Mouse (Mus musculus) spleen, adult 10 weeks (tissue): ENCODE measurements around the gene Prpf4. TPM values are rescaled to one million over a fixed set of nuclear protein-coding genes. Genes with fewer than 3 reads are reported as not detected.

Experiments used
- polyA plus RNA-seq: library from polyadenylated mRNA; stranded (reverse); fragments of 350-450 nt; fragmentation: Illumina TruSeq; extraction: RNeasy Lipid Tissue Mini Kit (QIAGEN cat#74804); gene quantifications from one replicate; pipeline ENCODE4 v1.2.3, GENCODE M21; 2015; ENCODE audit warnings: low replicate concordance; ENCODE audit not compliant: insufficient read depth

The Prpf4 gene
- polyA plus RNA-seq, result 19.2 TPM

DNA sequence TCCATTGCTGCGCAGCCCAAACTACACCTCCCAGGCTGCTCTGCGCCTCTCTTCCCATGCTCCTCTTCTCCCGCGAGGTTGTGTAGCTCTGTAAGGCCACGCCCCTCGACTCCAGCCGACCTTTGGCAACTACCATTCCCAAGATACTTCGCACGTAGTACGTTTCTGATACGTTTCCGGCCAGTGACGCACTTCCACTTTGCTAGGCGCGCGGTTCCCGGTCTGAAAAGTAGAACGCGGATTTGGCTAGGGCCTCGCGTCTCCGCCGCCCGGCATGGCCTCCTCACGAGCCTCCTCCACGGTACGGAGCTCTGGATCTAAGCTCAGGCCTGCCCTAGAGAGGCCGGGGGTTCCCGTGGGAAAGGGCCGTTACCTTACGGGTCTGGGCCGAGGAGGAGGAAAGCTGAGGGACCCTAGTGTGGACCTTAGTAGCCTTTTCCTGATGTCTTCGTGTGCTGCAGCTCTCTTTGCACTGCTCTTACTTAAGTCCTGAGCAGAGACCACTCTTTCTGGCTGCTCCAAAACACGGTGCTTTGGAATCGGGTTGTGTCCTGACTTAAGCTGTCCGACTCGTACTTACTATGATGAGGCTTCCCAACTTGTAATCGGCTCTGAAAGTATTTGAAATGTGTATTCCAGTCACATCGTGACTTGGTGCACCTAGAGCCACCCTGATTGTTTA lies at the start of gene Prpf4, which contains the start of gene Cdc26:
Gene Prpf4 (plus strand): TSS at position 197 of the 682 bp plus-strand sequence.
Gene Cdc26 (minus strand): TSS at position 42 of the 682 bp plus-strand sequence.

DNA sequence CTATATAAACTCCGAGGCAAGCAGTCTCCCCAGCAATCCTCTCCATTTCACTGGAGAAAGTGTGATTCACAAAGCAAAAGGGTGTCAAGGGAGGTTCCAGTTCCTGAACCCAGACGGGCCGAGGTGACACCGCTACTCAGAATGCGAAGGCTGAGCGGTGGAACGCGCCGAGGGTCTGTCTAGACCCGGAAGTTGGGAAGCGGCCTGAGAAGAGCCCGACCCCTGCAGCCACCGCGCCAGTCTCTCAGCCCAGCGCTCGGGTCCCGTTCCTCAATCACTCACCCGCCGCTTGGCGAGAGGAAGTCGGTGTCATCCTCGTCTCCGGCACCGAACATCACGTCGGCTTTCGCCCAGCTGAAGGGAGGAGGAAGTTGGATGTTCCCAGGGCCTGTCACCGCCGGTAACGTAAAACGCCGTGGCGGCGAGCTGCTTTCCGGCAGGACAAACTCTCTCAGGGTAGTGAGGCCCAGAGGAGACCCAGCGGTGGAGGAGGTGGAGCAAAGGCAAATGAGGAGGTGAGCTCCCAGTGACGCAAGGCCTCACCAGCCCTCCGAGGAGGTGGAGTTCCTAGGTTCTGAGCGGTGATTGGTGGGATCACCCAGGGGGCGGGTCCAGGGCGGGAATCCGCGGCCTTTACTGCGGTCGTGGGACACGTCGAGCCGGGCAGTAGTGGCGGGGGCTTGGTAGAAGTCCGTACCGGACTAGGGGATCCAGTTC lies 48.4 kb upstream of the Prpf4 start, which contains the start of the genes Fkbp15 and Slc31a1:
Gene Fkbp15 (minus strand): TSS at position 461 of the 717 bp plus-strand sequence.
Gene Slc31a1 (plus strand): TSS at position 640 of the 717 bp plus-strand sequence.

DNA sequence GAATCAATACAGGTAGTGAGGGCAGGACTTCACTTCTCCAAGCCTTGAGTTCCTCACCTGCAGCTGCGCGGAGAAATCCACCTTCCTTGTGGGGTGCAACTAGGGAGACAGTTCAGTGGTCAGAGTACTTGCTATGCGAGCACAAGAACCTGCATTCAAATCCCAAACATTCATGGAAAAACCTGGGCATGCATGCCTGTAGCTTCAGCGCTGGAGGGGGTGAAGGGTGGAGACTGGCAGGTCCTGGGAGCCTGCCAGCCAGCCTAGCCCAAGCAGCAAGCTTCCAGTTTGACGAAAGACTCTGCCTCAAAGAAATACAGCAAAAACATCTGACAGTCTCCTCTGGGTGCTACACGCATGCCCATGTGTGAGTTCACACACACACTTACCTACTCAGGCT lies 26.5 kb downstream of the Prpf4 start, which contains the start of gene Rnf183:
Gene Rnf183 (minus strand): TSS at position 172 of the 400 bp plus-strand sequence.

DNA sequence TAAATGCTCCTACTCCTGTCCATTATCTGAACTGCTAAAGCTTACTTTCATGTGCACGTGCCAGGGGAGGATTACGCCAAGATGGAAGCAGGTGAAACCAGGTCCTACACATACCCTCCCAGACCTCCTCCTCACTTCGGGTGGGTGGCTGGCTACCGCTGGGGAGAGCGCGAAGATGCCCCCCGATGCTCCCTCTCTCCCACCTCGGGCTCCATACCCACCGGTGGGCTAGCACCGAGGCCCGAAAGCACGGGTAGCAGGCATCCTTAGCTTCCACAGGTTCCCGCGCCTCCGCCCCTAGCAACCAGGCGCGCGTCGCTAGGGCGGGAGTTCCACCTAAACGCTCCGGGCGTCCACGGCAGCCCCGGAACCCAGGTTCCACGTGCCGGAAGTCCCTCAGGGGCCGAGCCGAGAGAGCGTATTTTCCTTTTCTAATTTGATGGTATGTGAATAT lies 62.0 kb downstream of the Prpf4 start, which contains the start of gene Wdr31:
Gene Wdr31 (minus strand): TSS at position 299 of the 454 bp plus-strand sequence.

Other genes starting within 250 kb of the Prpf4 start
- 2.5 TPM for gene Zfp37, start 177.8 kb upstream of the Prpf4 start, polyA plus RNA-seq
- 13.1 TPM for gene Slc31a2, start 146.2 kb upstream of the Prpf4 start, polyA plus RNA-seq
- 51.8 TPM for gene Fkbp15, start 48.2 kb upstream of the Prpf4 start, polyA plus RNA-seq
- 23.6 TPM for gene Slc31a1, start 48.1 kb upstream of the Prpf4 start, polyA plus RNA-seq
- 81.9 TPM for gene Cdc26, start 155 bp upstream of the Prpf4 start, polyA plus RNA-seq
- not detected for gene Rnf183, start 26.5 kb downstream of the Prpf4 start, polyA plus RNA-seq
- gene Wdr31, start 62.1 kb downstream of the Prpf4 start, polyA plus RNA-seq, result 0.55 TPM
- gene Bspry, start 71.3 kb downstream of the Prpf4 start, polyA plus RNA-seq, result 0.80 TPM
- gene Hdhd3, start 94.7 kb downstream of the Prpf4 start, polyA plus RNA-seq, result 0.26 TPM
- 10.1 TPM for gene Alad, start 111.1 kb downstream of the Prpf4 start, polyA plus RNA-seq
- gene Pole3, start 116.3 kb downstream of the Prpf4 start, polyA plus RNA-seq, result 38.6 TPM
- gene 4933430I17Rik, start 116.6 kb downstream of the Prpf4 start, polyA plus RNA-seq, result 0.59 TPM
- gene Rgs3, start 151.1 kb downstream of the Prpf4 start, polyA plus RNA-seq, result 42.9 TPM